In the genomic region with DNA sequence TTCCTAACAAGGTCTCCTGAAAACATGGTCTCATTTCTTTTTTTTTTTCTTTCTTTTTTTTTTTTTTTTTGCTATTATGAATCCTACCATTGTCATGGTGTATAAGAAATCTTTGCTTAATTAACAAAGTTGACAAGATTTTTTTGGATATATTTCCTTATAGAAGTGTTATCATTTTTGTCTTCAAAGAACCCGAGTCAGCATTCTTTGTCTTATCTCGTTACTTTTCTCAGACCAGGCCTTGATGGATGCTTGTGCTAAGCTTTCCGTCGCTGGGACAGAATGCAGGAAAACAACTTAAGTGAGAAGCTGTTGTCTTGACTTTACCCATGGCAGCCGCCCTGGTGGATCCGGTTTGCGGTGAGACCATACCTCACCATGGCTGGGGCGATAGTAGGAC, we compare ENCODE assay signal across 22 mouse cellular contexts. TPM values are rescaled to one million over a fixed set of nuclear protein-coding genes. Genes with fewer than 3 reads are reported as not detected.
"Had no signal": no experiment of that assay in that cellular context is flagged by ENCODE, and none has a peak within 500 bp of the region (broad histone marks: within the 10 kb centered on the region; RNA-seq: fewer than 3 reads in every experiment).

No protein-coding gene starts in this region.

- H3K27me3 ChIP-seq: liver, embryonic 13.5 days; liver, embryonic 15.5 days; lung, embryonic 15.5 days; megakaryocyte, embryonic 14.5 days; midbrain, embryonic 13.5 days; midbrain, embryonic 15.5 days; neural tube, embryonic 12.5 days had no signal

- DNase-seq: liver, embryonic 13.5 days; liver, postnatal 0 days; lung, adult 2 months; lung, postnatal 14 days; right cerebral cortex, adult 18-20 months; right cerebral cortex, postnatal 25 days; right cerebral cortex, postnatal 4 days; spleen, adult 18-20 months; thymus, adult 2 months; thymus, postnatal 25 days; thymus, postnatal 4 days had no signal

- H3K9me3 ChIP-seq: liver, embryonic 13.5 days; liver, embryonic 15.5 days; lung, embryonic 15.5 days; midbrain, embryonic 13.5 days; midbrain, embryonic 15.5 days; neural tube, embryonic 12.5 days had no signal

- H3K4me1 ChIP-seq: liver, embryonic 15.5 days; midbrain, embryonic 13.5 days; midbrain, embryonic 15.5 days; neural tube, embryonic 12.5 days had no signal

- ATAC-seq: midbrain, embryonic 13.5 days; midbrain, embryonic 15.5 days had no signal

- H3K36me3 ChIP-seq: liver, embryonic 13.5 days; liver, embryonic 15.5 days; lung, embryonic 15.5 days; midbrain, embryonic 13.5 days; midbrain, embryonic 15.5 days; neural tube, embryonic 12.5 days had no signal

- H3K4me2 ChIP-seq: liver, embryonic 11.5 days; liver, embryonic 13.5 days; liver, embryonic 15.5 days; lung, embryonic 15.5 days; midbrain, embryonic 11.5 days; midbrain, embryonic 13.5 days; midbrain, embryonic 15.5 days; neural tube, embryonic 12.5 days had no signal

- H3K9ac ChIP-seq: liver, embryonic 13.5 days; liver, embryonic 15.5 days; liver, postnatal 0 days; lung, embryonic 15.5 days; midbrain, embryonic 13.5 days; midbrain, embryonic 15.5 days; neural tube, embryonic 12.5 days had no signal

- H3K27ac ChIP-seq: liver, embryonic 13.5 days; liver, embryonic 15.5 days; lung, embryonic 15.5 days; macrophage; midbrain, embryonic 13.5 days; midbrain, embryonic 15.5 days; neural tube, embryonic 12.5 days had no signal

- H3K4me3 ChIP-seq: liver, embryonic 13.5 days; liver, embryonic 15.5 days; lung, embryonic 15.5 days; megakaryocyte, embryonic 14.5 days; midbrain, embryonic 13.5 days; midbrain, embryonic 15.5 days; neural tube, embryonic 12.5 days had no signal

RNA-seq across cellular contexts. Expression of gene Col17a1, which starts 8.6 kb away (rescaled TPM):
- total RNA-seq: megakaryocyte progenitor cell, adult 5-6 weeks; neutrophil, adult 5-6 weeks had no signal
- polyA plus RNA-seq: macrophage had no signal
